Mouse (Mus musculus) lung, postnatal 0 days (tissue): ENCODE measurements around the gene Mrap. TPM values are rescaled to one million over a fixed set of nuclear protein-coding genes. Genes with fewer than 3 reads are reported as not detected.

Experiments
- ATAC-seq: fragments of 200-750 bp; cut with Nextera tagmentation; 2 replicates; pipeline ENCODE4 v1.8.0; 2017; ENCODE audit warnings: moderate library complexity
- DNase-seq: peaks from one replicate; pipeline ENCODE4 v3.0.0-alpha.2; 2016; ENCODE audit warnings: low spot score
- H3K27ac ChIP-seq: fragments of 300-500 bp; sonication (generic); 2 replicates; pipeline ENCODE4 v1.5.1; 2014; ENCODE audit warnings: antibody characterized with exemption, mild to moderate bottlenecking, low read length, mixed read lengths
- H3K27me3 ChIP-seq: fragments of 300-500 bp; sonication (generic); replicated peaks from 2 replicates; pipeline ENCODE4 v1.6.1; 2014; ENCODE audit warnings: low read length, mixed read lengths; ENCODE audit not compliant: insufficient read depth
- H3K36me3 ChIP-seq: fragments of 300-500 bp; sonication (generic); 2 replicates; pipeline ENCODE4 v1.6.1; 2014; ENCODE audit warnings: low read length, mixed read lengths; ENCODE audit not compliant: insufficient read depth
- H3K4me1 ChIP-seq: fragments of 300-500 bp; sonication (generic); 2 replicates; pipeline ENCODE4 v1.6.1; 2014; ENCODE audit warnings: antibody characterized with exemption, low read depth, low read length, mixed read lengths; ENCODE audit not compliant: insufficient read depth
- H3K4me2 ChIP-seq: fragments of 300-500 bp; sonication (generic); replicated peaks from 2 replicates; pipeline ENCODE4 v1.6.1; 2014; ENCODE audit warnings: low read depth, mild to moderate bottlenecking, low read length, moderate library complexity, mixed read lengths
- H3K4me3 ChIP-seq: fragments of 300-500 bp; sonication (generic); 2 replicates; pipeline ENCODE4 v1.5.1; 2014; ENCODE audit warnings: low read depth, low read length
- H3K9ac ChIP-seq: fragments of 300-500 bp; sonication (generic); replicated peaks from 2 replicates; pipeline ENCODE4 v1.6.1; 2014; ENCODE audit warnings: low read depth, mild to moderate bottlenecking
- H3K9me3 ChIP-seq: fragments of 300-500 bp; sonication (generic); 2 replicates; pipeline ENCODE4 v1.6.1; 2016; ENCODE audit warnings: low read length, mixed read lengths
- CTCF ChIP-seq: IDR thresholded peaks from 2 replicates; pipeline ENCODE4 v1.5.1; 2016; ENCODE audit warnings: antibody characterized with exemption, mild to moderate bottlenecking
- EP300 ChIP-seq: IDR thresholded peaks from 2 replicates; pipeline ENCODE4 v1.6.1; 2016; ENCODE audit warnings: antibody characterized with exemption, mild to moderate bottlenecking, control low read depth
- WGBS: fragments of 180-500 bp; shearing (Covaris S2); extraction: QIAGEN DNeasy Blood & Tissue Kit; methylation state at CpG from one replicate; pipeline ENCODE4 v1.1.7; 2014; 5-methylcytosine and 5-hydroxymethylcytosine counted together
- polyA plus RNA-seq: library from polyadenylated mRNA; unstranded; fragments of >200 nt; fragmentation: Nextera tagmentation; extraction: Ambion mirVana; gene quantifications from 2 replicates; pipeline ENCODE4 v1.2.1, GENCODE M21; 2015

Mrap gene
- polyA plus RNA-seq, 1 experiment from 2014 or later, result 4.4 TPM

DNA sequence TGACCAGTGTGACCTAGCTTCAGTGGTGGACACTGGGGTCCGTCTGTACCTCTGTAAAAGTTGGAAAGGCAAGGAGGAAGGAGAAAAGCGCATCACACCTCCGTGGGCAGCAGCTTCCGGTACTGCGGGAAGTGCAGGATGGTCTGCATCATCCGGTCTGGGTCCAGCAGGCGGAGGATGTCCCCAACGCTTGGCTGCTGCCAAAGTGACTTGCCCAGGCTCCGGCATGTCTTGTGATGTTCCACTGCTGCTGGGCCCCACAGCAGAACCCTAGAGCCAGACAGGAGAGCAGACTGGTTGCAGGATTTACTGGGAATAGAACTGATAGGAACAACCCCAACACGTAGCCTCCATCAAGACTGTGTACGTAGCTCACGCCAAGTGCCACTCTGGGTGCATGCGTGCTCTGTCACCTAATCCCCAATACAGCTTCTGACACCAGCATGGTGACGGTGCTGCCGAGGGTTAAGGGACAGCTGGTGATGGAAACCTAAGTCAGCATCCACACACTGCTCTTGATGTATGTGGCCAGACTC is 29.0 kb downstream of the Mrap start:
- H3K9ac ChIP-seq, result no peak overlapping the region
- TF ChIP-seq EP300, result no peak
- no peak for TF ChIP-seq CTCF
- 74% methylated on average over 15 of the region's 15 CpGs for WGBS
- H3K9me3 ChIP-seq, result no peaks in the 10 kb centered on the region
- peak; percentile 47; the same call in 1 of the 2 replicates for ATAC-seq
- H3K4me3 ChIP-seq, result no peak overlapping the region
- H3K27me3 ChIP-seq, result no peaks in the 10 kb centered on the region
- no peak overlapping the region for H3K27ac ChIP-seq
- peaks cover 17% of the 10 kb centered on the region for H3K36me3 ChIP-seq
- no peak overlapping the region for H3K4me2 ChIP-seq
- peak; percentile 16 for DNase-seq
- no peaks in the 10 kb centered on the region for H3K4me1 ChIP-seq

GRCm38 (mm10) chr16:90774216-90774615 is 36.2 kb downstream of the Mrap start:
- peaks cover 23% of the 10 kb centered on the region for H3K36me3 ChIP-seq

DNA sequence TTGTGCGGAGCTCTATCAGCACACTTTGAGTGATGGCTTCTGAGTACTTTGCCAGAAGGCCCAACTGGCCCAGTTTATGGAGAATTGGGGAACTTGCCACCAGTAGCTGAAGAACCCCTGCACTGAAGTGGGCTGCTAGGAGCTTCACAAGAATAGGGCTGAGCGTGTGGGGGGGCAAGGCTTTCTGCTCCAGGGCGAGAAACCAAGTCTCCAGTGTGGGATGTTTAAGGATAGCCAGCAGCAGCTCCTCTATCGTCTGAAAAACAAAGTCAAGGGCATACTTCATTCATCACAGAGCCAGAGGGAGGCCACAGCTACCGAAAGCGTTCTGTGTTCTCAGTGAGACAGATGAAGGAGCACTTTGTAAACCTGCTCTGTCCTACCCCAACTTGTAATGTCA is 36.6 kb downstream of the Mrap start:
- Histone ChIP-seq H3K36me3 (peaks cover 19% of the 10 kb centered on the region), H3K27ac (no peak overlapping the region), H3K4me2 (no peak overlapping the region), H3K27me3 (no peaks in the 10 kb centered on the region), H3K9ac (no peak overlapping the region), H3K9me3 (no peaks in the 10 kb centered on the region), H3K4me1 (no peaks in the 10 kb centered on the region), H3K4me3 (no peak overlapping the region)
- ATAC-seq (no peak), DNase-seq (no peak)
- WGBS, result 84% methylated on average over 6 of the region's 6 CpGs
- no peak for TF ChIP-seq EP300
- TF ChIP-seq CTCF, result no peak

More at GRCm38 (mm10) chr16:90774216-90774615, 36.2 kb downstream of the Mrap start:
- no peak for TF ChIP-seq EP300
- H3K4me1 ChIP-seq, result no peaks in the 10 kb centered on the region
- 93% methylated on average over 12 of the region's 12 CpGs for WGBS
- no peak for ATAC-seq
- DNase-seq, result no peak
- no peak overlapping the region for H3K4me2 ChIP-seq
- H3K4me3 ChIP-seq, result no peak overlapping the region
- no peaks in the 10 kb centered on the region for H3K9me3 ChIP-seq
- H3K27me3 ChIP-seq, result no peaks in the 10 kb centered on the region
- H3K27ac ChIP-seq, result no peak overlapping the region
- no peak overlapping the region for H3K9ac ChIP-seq

GRCm38 (mm10) chr16:90775946-90776520 is 38.0 kb downstream of the Mrap start:
- WGBS, result 72% methylated on average over 10 of the region's 10 CpGs
- no peaks in the 10 kb centered on the region for H3K4me1 ChIP-seq
- no peak for TF ChIP-seq EP300
- TF ChIP-seq CTCF, result no peak
- no peaks in the 10 kb centered on the region for H3K27me3 ChIP-seq
- no peak overlapping the region for H3K9ac ChIP-seq
- no peak overlapping the region for H3K4me3 ChIP-seq
- H3K9me3 ChIP-seq, result no peaks in the 10 kb centered on the region
- H3K27ac ChIP-seq, result no peak overlapping the region
- H3K4me2 ChIP-seq, result no peak overlapping the region
- ATAC-seq, result no peak
- H3K36me3 ChIP-seq, result peaks cover 17% of the 10 kb centered on the region
- DNase-seq, result no peak

- Histone ChIP-seq H3K4me2 (no peak overlapping the region), H3K36me3 (peaks cover 7% of the 10 kb centered on the region)
Observed at GRCm38 (mm10) chr16:90779783-90780182, 41.8 kb downstream of the Mrap start.

GRCm38 (mm10) chr16:90783302-90783701 is 45.3 kb downstream of the Mrap start:
- peaks cover 10% of the 10 kb centered on the region for H3K36me3 ChIP-seq
- WGBS, result 87% methylated on average over 11 of the region's 11 CpGs
- no peaks in the 10 kb centered on the region for H3K4me1 ChIP-seq
- ATAC-seq (no peak), DNase-seq (no peak)
- no peak overlapping the region for H3K9ac ChIP-seq
- no peak overlapping the region for H3K4me2 ChIP-seq
- no peak overlapping the region for H3K27ac ChIP-seq
- H3K27me3 ChIP-seq, result no peaks in the 10 kb centered on the region
- H3K4me3 ChIP-seq, result no peak overlapping the region
- H3K9me3 ChIP-seq, result no peaks in the 10 kb centered on the region
- TF ChIP-seq EP300 (no peak), CTCF (no peak)

More at GRCm38 (mm10) chr16:90779783-90780182, 41.8 kb downstream of the Mrap start:
- 29% methylated on average over 11 of the region's 11 CpGs for WGBS
- DNase-seq (peak; percentile 17), ATAC-seq (peak; percentile 67)
- Histone ChIP-seq H3K4me3 (no peak overlapping the region), H3K27me3 (no peaks in the 10 kb centered on the region), H3K4me1 (no peaks in the 10 kb centered on the region), H3K9me3 (no peaks in the 10 kb centered on the region), H3K27ac (no peak overlapping the region), H3K9ac (no peak overlapping the region)
- no peak for TF ChIP-seq CTCF
- TF ChIP-seq EP300, result no peak
